Mouse (Mus musculus) embryonic facial prominence, embryonic 11.5 days (tissue): ENCODE results near the gene Kif12. TPM values are rescaled to one million over a fixed set of nuclear protein-coding genes. Genes with fewer than 3 reads are reported as not detected.

Experiments used
- ATAC-seq: fragments of 200-750 bp; cut with Nextera tagmentation; replicated peaks from 2 replicates; pipeline ENCODE4 v1.8.0; 2017; ENCODE audit warnings: low read depth; ENCODE audit not compliant: insufficient number of reproducible peaks, low FRiP score, low TSS enrichment
- DNase-seq: peaks from one replicate; pipeline ENCODE4 v3.0.0-alpha.2; 2015; ENCODE audit warnings: low spot score
- H3K27ac ChIP-seq: fragments of 300-500 bp; sonication (generic); replicated peaks from 2 replicates; pipeline ENCODE4 v1.5.1; 2014; ENCODE audit warnings: mild to moderate bottlenecking, low read depth, low read length, control low read depth
- H3K27me3 ChIP-seq: fragments of 300-500 bp; sonication (generic); 2 replicates; pipeline ENCODE4 v1.6.1; 2014; ENCODE audit warnings: mild to moderate bottlenecking, low read length, moderate library complexity, mixed read lengths; ENCODE audit not compliant: control insufficient read depth, insufficient read depth
- H3K36me3 ChIP-seq: fragments of 300-500 bp; sonication (generic); replicated peaks from 2 replicates; pipeline ENCODE4 v1.6.1; 2014; ENCODE audit warnings: low read depth, mild to moderate bottlenecking, low read length, moderate library complexity, mixed read lengths; ENCODE audit not compliant: control insufficient read depth, insufficient read depth
- H3K4me1 ChIP-seq: fragments of 300-500 bp; sonication (generic); 2 replicates; pipeline ENCODE4 v1.6.1; 2014; ENCODE audit warnings: low read length, mixed read lengths; ENCODE audit not compliant: control insufficient read depth, insufficient read depth
- H3K4me2 ChIP-seq: fragments of 300-500 bp; sonication (generic); 2 replicates; pipeline ENCODE4 v1.6.1; 2014; ENCODE audit warnings: low read depth, mild to moderate bottlenecking, control low read depth, low read length, moderate library complexity
- H3K4me3 ChIP-seq: fragments of 300-500 bp; sonication (generic); 2 replicates; pipeline ENCODE4 v1.5.1; 2014; ENCODE audit warnings: low read depth, low read length, control low read depth
- H3K9ac ChIP-seq: fragments of 300-500 bp; sonication (generic); replicated peaks from 2 replicates; pipeline ENCODE4 v1.6.1; 2014; ENCODE audit warnings: mild to moderate bottlenecking, control low read depth, low read length
- H3K9me3 ChIP-seq: fragments of 300-500 bp; sonication (generic); replicated peaks from 2 replicates; pipeline ENCODE4 v1.6.1; 2016; ENCODE audit warnings: mild to moderate bottlenecking, low read length, inconsistent platforms, mixed read lengths; ENCODE audit not compliant: control insufficient read depth
- WGBS: fragments of 180-500 bp; shearing (Covaris S2); extraction: QIAGEN DNeasy Blood & Tissue Kit; methylation state at CpG from one replicate; pipeline ENCODE4 v1.1.7; 2014; 5-methylcytosine and 5-hydroxymethylcytosine counted together
- polyA plus RNA-seq: library from polyadenylated mRNA; unstranded; fragments of >200 nt; fragmentation: Nextera tagmentation; extraction: Ambion mirVana; gene quantifications from 2 replicates; pipeline ENCODE4 v1.2.1, GENCODE M21; 2014

Gene Kif12
- polyA plus RNA-seq, 1 experiment from 2014 or later, result not detected

- H3K4me2 ChIP-seq, result peak overlapping the region; percentile 100
- peak overlapping the region; percentile 85 for H3K4me3 ChIP-seq
- H3K36me3 ChIP-seq, result no peaks in the 10 kb centered on the region
- peak; percentile 21; the same call in 1 of the 2 replicates for ATAC-seq
- peak overlapping the region; percentile 87 for H3K9ac ChIP-seq
- peaks cover 3% of the 10 kb centered on the region for H3K4me1 ChIP-seq
- peak; percentile 85 for DNase-seq
- WGBS, result under 1% methylated on average over 65 of the region's 71 CpGs
- peak overlapping the region; percentile 6; the same call in 1 of the 2 replicates for H3K27ac ChIP-seq
- H3K27me3 ChIP-seq, result no peaks in the 10 kb centered on the region; the same call in 1 of the 2 replicates
- no peaks in the 10 kb centered on the region for H3K9me3 ChIP-seq
These were observed 43.5 kb upstream of the Kif12 start for GRCm38 (mm10) chr4:63215185-63215992.

GRCm38 (mm10) chr4:63213907-63214621, 42.1 kb upstream of the Kif12 start, which contains the start of gene Col27a1:
Gene Col27a1 (plus strand): TSS chr4:63214004.
- ATAC-seq (peak; percentile 47), DNase-seq (peak; percentile 87)
- Histone ChIP-seq H3K4me2 (peak within 1 kb of the TSS; percentile 100), H3K4me1 (peaks cover 3% of the 10 kb centered on the region), H3K4me3 (peak within 1 kb of the TSS; percentile 85), H3K36me3 (no peaks in the 10 kb centered on the region), H3K27me3 (no peaks in the 10 kb centered on the region; the same call in 1 of the 2 replicates), H3K9ac (peak within 1 kb of the TSS; percentile 67), H3K9me3 (no peaks in the 10 kb centered on the region), H3K27ac (no peak within 1 kb of the TSS)
- WGBS, result under 1% methylated on average over 58 of the region's 61 CpGs

DNA sequence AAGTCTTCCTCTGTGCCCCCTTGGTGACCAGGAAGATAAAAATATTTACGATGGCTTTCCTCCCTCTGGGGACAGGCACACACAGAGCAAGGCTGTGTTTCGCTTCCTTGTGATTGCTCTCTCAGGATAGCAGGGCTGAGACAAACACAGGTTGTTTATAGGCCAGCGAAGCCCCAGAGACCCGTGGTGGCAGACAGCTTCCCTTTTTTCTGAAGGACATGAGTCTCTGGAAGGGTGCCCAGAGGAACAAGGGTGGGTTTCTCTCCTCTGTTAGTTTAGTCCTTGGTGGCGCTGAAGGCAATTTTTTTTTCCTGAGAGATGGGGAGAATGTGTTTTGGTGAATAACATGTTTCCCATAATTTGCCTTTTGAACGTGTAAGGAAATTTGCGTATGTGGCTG, 33.7 kb upstream of the Kif12 start:
- H3K36me3 ChIP-seq, result no peaks in the 10 kb centered on the region
- no peak overlapping the region for H3K27ac ChIP-seq
- H3K4me1 ChIP-seq, result no peaks in the 10 kb centered on the region
- no peak overlapping the region for H3K9ac ChIP-seq
- no peak for ATAC-seq
- no peak overlapping the region for H3K4me3 ChIP-seq
- WGBS, result 75% methylated on average over 7 of the region's 7 CpGs
- DNase-seq, result no peak
- no peaks in the 10 kb centered on the region for H3K9me3 ChIP-seq
- H3K4me2 ChIP-seq, result no peak overlapping the region
- H3K27me3 ChIP-seq, result no peaks in the 10 kb centered on the region

- Histone ChIP-seq H3K9ac (no peak overlapping the region), H3K4me2 (no peak overlapping the region), H3K9me3 (no peaks in the 10 kb centered on the region), H3K4me1 (no peaks in the 10 kb centered on the region), H3K4me3 (no peak overlapping the region), H3K27me3 (no peaks in the 10 kb centered on the region), H3K27ac (no peak overlapping the region), H3K36me3 (no peaks in the 10 kb centered on the region)
- 89% methylated on average over 7 of the region's 7 CpGs for WGBS
- ATAC-seq (no peak), DNase-seq (no peak)
These were observed 31.9 kb upstream of the Kif12 start for GRCm38 (mm10) chr4:63203874-63204273.

- no peaks in the 10 kb centered on the region for H3K27me3 ChIP-seq
- DNase-seq, result no peak
- H3K9ac ChIP-seq, result no peak overlapping the region
- no peak overlapping the region for H3K4me3 ChIP-seq
- no peak overlapping the region for H3K27ac ChIP-seq
- H3K4me2 ChIP-seq, result no peak overlapping the region
- H3K36me3 ChIP-seq, result no peaks in the 10 kb centered on the region
- no peak for ATAC-seq
- no peaks in the 10 kb centered on the region for H3K4me1 ChIP-seq
- H3K9me3 ChIP-seq, result no peaks in the 10 kb centered on the region
- 94% methylated on average over 5 of the region's 5 CpGs for WGBS
These were observed 27.4 kb upstream of the Kif12 start for GRCm38 (mm10) chr4:63199366-63199765.

GRCm38 (mm10) chr4:63194366-63194765, 22.4 kb upstream of the Kif12 start:
- WGBS, result 75% methylated on average over 2 of the region's 2 CpGs
- no peak overlapping the region for H3K4me2 ChIP-seq
- no peaks in the 10 kb centered on the region for H3K9me3 ChIP-seq
- no peaks in the 10 kb centered on the region for H3K36me3 ChIP-seq
- ATAC-seq, result no peak
- no peak for DNase-seq
- H3K27ac ChIP-seq, result no peak overlapping the region
- H3K4me3 ChIP-seq, result no peak overlapping the region
- no peaks in the 10 kb centered on the region for H3K27me3 ChIP-seq
- H3K9ac ChIP-seq, result no peak overlapping the region
- no peaks in the 10 kb centered on the region for H3K4me1 ChIP-seq

DNA sequence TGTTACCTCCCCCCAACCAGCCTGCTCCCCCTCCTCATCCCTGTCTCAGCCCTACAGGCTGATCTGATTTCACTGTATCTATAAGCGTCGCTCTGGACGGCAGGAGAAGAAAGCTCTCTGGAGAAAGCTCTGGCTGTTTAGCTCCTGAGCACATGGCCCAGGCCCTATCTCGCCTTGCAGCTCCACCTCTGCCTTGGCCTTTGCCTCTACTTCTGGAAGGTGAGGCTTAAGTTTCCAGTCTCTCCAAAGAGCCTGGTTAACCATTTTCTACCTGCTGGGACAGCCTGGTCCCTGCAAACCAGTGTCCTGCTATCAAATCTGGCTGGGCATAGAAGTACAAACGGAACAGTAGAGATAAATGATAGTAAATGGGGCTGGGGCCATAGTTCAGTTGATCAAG, 19.7 kb upstream of the Kif12 start:
- WGBS, result 55% methylated on average over 5 of the region's 5 CpGs
- peak; percentile 22 for DNase-seq
- Histone ChIP-seq H3K9me3 (no peaks in the 10 kb centered on the region), H3K4me1 (no peaks in the 10 kb centered on the region), H3K4me2 (no peak overlapping the region), H3K36me3 (no peaks in the 10 kb centered on the region), H3K27ac (no peak overlapping the region), H3K27me3 (no peaks in the 10 kb centered on the region), H3K9ac (no peak overlapping the region), H3K4me3 (no peak overlapping the region)
- 0 out of 2 replicates have a peak, but pooled peaks have one; percentile 29 for ATAC-seq
